Mouse (Mus musculus): ENCODE measurements around the gene Katna1. TPM values are rescaled to one million over a fixed set of nuclear protein-coding genes. Genes with fewer than 3 reads are reported as not detected.

Gene Katna1
- polyA plus RNA-seq, 1 experiment = 16.1 TPM

- H3K36me3 ChIP-seq (ENCODE audit: control insufficient read depth, insufficient read depth) = peaks cover 44% of the 10 kb centered on the region
- H3K4me3 ChIP-seq (ENCODE audit: insufficient read depth, poor library complexity, severe bottlenecking) = no peak overlapping the region
- no peaks in the 10 kb centered on the region for H3K79me2 ChIP-seq (ENCODE audit: control insufficient read depth, insufficient read depth)
- H3ac ChIP-seq (ENCODE audit: control insufficient read depth, insufficient read length, low read depth) = no peak overlapping the region
- no peaks in the 10 kb centered on the region for H3K79me3 ChIP-seq (ENCODE audit: low read depth)
- no peaks in the 10 kb centered on the region for H3K27me3 ChIP-seq (ENCODE audit: control insufficient read depth, insufficient read depth, insufficient read length)
- TF ChIP-seq MYOG (IDR thresholded peaks at IDR 0.05; ENCODE audit: control insufficient read depth, extremely low read depth, insufficient read length) (no peak), USF1 (IDR thresholded peaks at IDR 0.05; ENCODE audit: low read depth) (no peak), CEBPB (IDR thresholded peaks at IDR 0.05; ENCODE audit: low read depth) (no peak), MAX (IDR thresholded peaks at IDR 0.05) (no peak), CTCF (IDR thresholded peaks at IDR 0.05; ENCODE audit: control insufficient read depth, insufficient read depth, insufficient read length) (no peak), FOSL1 (IDR thresholded peaks at IDR 0.05; ENCODE audit: insufficient read depth, low read length, poor library complexity, severe bottlenecking) (no peak), MYOD1 (IDR thresholded peaks at IDR 0.05; ENCODE audit: control insufficient read depth, insufficient read length, low read depth) (no peak)
Observed at GRCm38 (mm10) chr10:7748752-7749151, 23.0 kb downstream of the Katna1 start.

GRCm38 (mm10) chr10:7757544-7757943 is 31.7 kb downstream of the Katna1 start:
- Histone ChIP-seq H3K27me3 (ENCODE audit: control insufficient read depth, insufficient read depth, insufficient read length) (no peaks in the 10 kb centered on the region), H3ac (ENCODE audit: control insufficient read depth, insufficient read length, low read depth) (no peak overlapping the region), H3K79me3 (ENCODE audit: low read depth) (no peaks in the 10 kb centered on the region), H3K79me2 (ENCODE audit: control insufficient read depth, insufficient read depth) (no peaks in the 10 kb centered on the region), H3K36me3 (ENCODE audit: control insufficient read depth, insufficient read depth) (peaks cover 48% of the 10 kb centered on the region), H3K4me3 (ENCODE audit: insufficient read depth, poor library complexity, severe bottlenecking) (no peak overlapping the region)
- no peak for TF ChIP-seq CEBPB (IDR thresholded peaks at IDR 0.05; ENCODE audit: low read depth)
- no peak for TF ChIP-seq FOSL1 (IDR thresholded peaks at IDR 0.05; ENCODE audit: insufficient read depth, low read length, poor library complexity, severe bottlenecking)
- no peak for TF ChIP-seq CTCF (IDR thresholded peaks at IDR 0.05; ENCODE audit: control insufficient read depth, insufficient read depth, insufficient read length)
- no peak for TF ChIP-seq MYOD1 (IDR thresholded peaks at IDR 0.05; ENCODE audit: control insufficient read depth, insufficient read length, low read depth)
- TF ChIP-seq USF1 (IDR thresholded peaks at IDR 0.05; ENCODE audit: low read depth) = no peak
- TF ChIP-seq MYOG (IDR thresholded peaks at IDR 0.05; ENCODE audit: control insufficient read depth, extremely low read depth, insufficient read length) = no peak
- TF ChIP-seq MAX (IDR thresholded peaks at IDR 0.05) = no peak

- TF ChIP-seq MYOD1 (IDR thresholded peaks at IDR 0.05; ENCODE audit: control insufficient read depth, insufficient read length, low read depth) (no peak), USF1 (IDR thresholded peaks at IDR 0.05; ENCODE audit: low read depth) (no peak), CEBPB (IDR thresholded peaks at IDR 0.05; ENCODE audit: low read depth) (no peak), MAX (IDR thresholded peaks at IDR 0.05) (no peak), MYOG (IDR thresholded peaks at IDR 0.05; ENCODE audit: control insufficient read depth, extremely low read depth, insufficient read length) (no peak), CTCF (IDR thresholded peaks at IDR 0.05; ENCODE audit: control insufficient read depth, insufficient read depth, insufficient read length) (no peak), FOSL1 (IDR thresholded peaks at IDR 0.05; ENCODE audit: insufficient read depth, low read length, poor library complexity, severe bottlenecking) (no peak)
- H3K36me3 ChIP-seq (ENCODE audit: control insufficient read depth, insufficient read depth) = peaks cover 54% of the 10 kb centered on the region
- no peaks in the 10 kb centered on the region for H3K79me2 ChIP-seq (ENCODE audit: control insufficient read depth, insufficient read depth)
- no peak overlapping the region for H3ac ChIP-seq (ENCODE audit: control insufficient read depth, insufficient read length, low read depth)
- H3K79me3 ChIP-seq (ENCODE audit: low read depth) = no peaks in the 10 kb centered on the region
- H3K27me3 ChIP-seq (ENCODE audit: control insufficient read depth, insufficient read depth, insufficient read length) = no peaks in the 10 kb centered on the region
- no peak overlapping the region for H3K4me3 ChIP-seq (ENCODE audit: insufficient read depth, poor library complexity, severe bottlenecking)
Observed at GRCm38 (mm10) chr10:7772346-7772745, 46.5 kb downstream of the Katna1 start.

GRCm38 (mm10) chr10:7772769-7773168 is 47.0 kb downstream of the Katna1 start:
- H3K79me3 ChIP-seq (ENCODE audit: low read depth) = no peaks in the 10 kb centered on the region
- no peak overlapping the region for H3K4me3 ChIP-seq (ENCODE audit: insufficient read depth, poor library complexity, severe bottlenecking)
- no peak overlapping the region for H3ac ChIP-seq (ENCODE audit: control insufficient read depth, insufficient read length, low read depth)
- TF ChIP-seq MYOD1 (IDR thresholded peaks at IDR 0.05; ENCODE audit: control insufficient read depth, insufficient read length, low read depth) (no peak), CTCF (IDR thresholded peaks at IDR 0.05; ENCODE audit: control insufficient read depth, insufficient read depth, insufficient read length) (no peak), FOSL1 (IDR thresholded peaks at IDR 0.05; ENCODE audit: insufficient read depth, low read length, poor library complexity, severe bottlenecking) (no peak), CEBPB (IDR thresholded peaks at IDR 0.05; ENCODE audit: low read depth) (no peak), MYOG (IDR thresholded peaks at IDR 0.05; ENCODE audit: control insufficient read depth, extremely low read depth, insufficient read length) (no peak), USF1 (IDR thresholded peaks at IDR 0.05; ENCODE audit: low read depth) (no peak), MAX (IDR thresholded peaks at IDR 0.05) (no peak)
- H3K79me2 ChIP-seq (ENCODE audit: control insufficient read depth, insufficient read depth) = no peaks in the 10 kb centered on the region
- H3K27me3 ChIP-seq (ENCODE audit: control insufficient read depth, insufficient read depth, insufficient read length) = no peaks in the 10 kb centered on the region
- H3K36me3 ChIP-seq (ENCODE audit: control insufficient read depth, insufficient read depth) = peaks cover 50% of the 10 kb centered on the region

- peaks cover 10% of the 10 kb centered on the region for H3K79me2 ChIP-seq (ENCODE audit: control insufficient read depth, insufficient read depth)
- H3K27me3 ChIP-seq (ENCODE audit: control insufficient read depth, insufficient read depth, insufficient read length) = no peaks in the 10 kb centered on the region
- H3ac ChIP-seq (ENCODE audit: control insufficient read depth, insufficient read length, low read depth) = no peak overlapping the region
- no peak for TF ChIP-seq USF1 (IDR thresholded peaks at IDR 0.05; ENCODE audit: low read depth)
- TF ChIP-seq MYOD1 (IDR thresholded peaks at IDR 0.05; ENCODE audit: control insufficient read depth, insufficient read length, low read depth) = no peak
- TF ChIP-seq CTCF (IDR thresholded peaks at IDR 0.05; ENCODE audit: control insufficient read depth, insufficient read depth, insufficient read length) = no peak
- TF ChIP-seq MAX (IDR thresholded peaks at IDR 0.05) = no peak
- TF ChIP-seq CEBPB (IDR thresholded peaks at IDR 0.05; ENCODE audit: low read depth) = no peak
- no peak for TF ChIP-seq FOSL1 (IDR thresholded peaks at IDR 0.05; ENCODE audit: insufficient read depth, low read length, poor library complexity, severe bottlenecking)
- no peak for TF ChIP-seq MYOG (IDR thresholded peaks at IDR 0.05; ENCODE audit: control insufficient read depth, extremely low read depth, insufficient read length)
- H3K79me3 ChIP-seq (ENCODE audit: low read depth) = no peaks in the 10 kb centered on the region
- H3K4me3 ChIP-seq (ENCODE audit: insufficient read depth, poor library complexity, severe bottlenecking) = no peak overlapping the region
- peaks cover 41% of the 10 kb centered on the region for H3K36me3 ChIP-seq (ENCODE audit: control insufficient read depth, insufficient read depth)
Observed at GRCm38 (mm10) chr10:7775421-7775820, 49.6 kb downstream of the Katna1 start.

- Histone ChIP-seq H3K79me2 (ENCODE audit: control insufficient read depth, insufficient read depth) (peaks cover 10% of the 10 kb centered on the region), H3K36me3 (ENCODE audit: control insufficient read depth, insufficient read depth) (peaks cover 24% of the 10 kb centered on the region), H3ac (ENCODE audit: control insufficient read depth, insufficient read length, low read depth) (no peak overlapping the region), H3K79me3 (ENCODE audit: low read depth) (no peaks in the 10 kb centered on the region), H3K27me3 (ENCODE audit: control insufficient read depth, insufficient read depth, insufficient read length) (no peaks in the 10 kb centered on the region), H3K4me3 (ENCODE audit: insufficient read depth, poor library complexity, severe bottlenecking) (no peak overlapping the region)
- TF ChIP-seq FOSL1 (IDR thresholded peaks at IDR 0.05; ENCODE audit: insufficient read depth, low read length, poor library complexity, severe bottlenecking) = no peak
- no peak for TF ChIP-seq CTCF (IDR thresholded peaks at IDR 0.05; ENCODE audit: control insufficient read depth, insufficient read depth, insufficient read length)
- TF ChIP-seq MAX (IDR thresholded peaks at IDR 0.05) = no peak
- TF ChIP-seq USF1 (IDR thresholded peaks at IDR 0.05; ENCODE audit: low read depth) = no peak
- no peak for TF ChIP-seq MYOD1 (IDR thresholded peaks at IDR 0.05; ENCODE audit: control insufficient read depth, insufficient read length, low read depth)
- TF ChIP-seq CEBPB (IDR thresholded peaks at IDR 0.05; ENCODE audit: low read depth) = no peak
- TF ChIP-seq MYOG (IDR thresholded peaks at IDR 0.05; ENCODE audit: control insufficient read depth, extremely low read depth, insufficient read length) = no peak
Observed at GRCm38 (mm10) chr10:7778361-7778760, 52.6 kb downstream of the Katna1 start.

Measured in C2C12 (cell line).